Mouse (Mus musculus) CH12.LX (cell line): ENCODE data around the gene Nrn1. TPM values are rescaled to one million over a fixed set of nuclear protein-coding genes. Genes with fewer than 3 reads are reported as not detected.
A peak's percentile ranks its signal among the peaks of the same experiment; 100 is the strongest.

Experiments
- DNase-seq: peaks from one replicate; pipeline ENCODE4 v3.0.0-alpha.2; 2013; ENCODE audit errors: extremely low read depth
- H3K27ac ChIP-seq: 2 replicates; pipeline ENCODE4 v1.5.1; 2012; ENCODE audit warnings: low read depth, mild to moderate bottlenecking, control low read depth, moderate library complexity; ENCODE audit not compliant: insufficient read depth
- H3K27me3 ChIP-seq: replicated peaks from 2 replicates; pipeline ENCODE3; 2012; ENCODE audit warnings: inconsistent platforms
- H3K36me3 ChIP-seq, 2 experiments: replicated peaks in 1 of 2; 2 replicates each; pipeline versions ENCODE3 to v1.6.1; 2012; ENCODE audit warnings: inconsistent platforms in 1 of 2, low read length in 1 of 2, mild to moderate bottlenecking in 1 of 2, mixed read lengths in 1 of 2, moderate library complexity in 1 of 2; ENCODE audit not compliant: control insufficient read depth in 1 of 2, insufficient read depth in 1 of 2
- H3K4me1 ChIP-seq, 2 experiments: 2 replicates each; pipeline ENCODE4 v1.6.1; 2012; ENCODE audit warnings: inconsistent platforms in 1 of 2, moderate library complexity in 1 of 2; ENCODE audit not compliant: insufficient read depth in 2 of 2, control insufficient read depth in 1 of 2
- H3K4me2 ChIP-seq: 2 replicates; pipeline ENCODE4 v1.6.1; 2012; ENCODE audit warnings: low read depth, mild to moderate bottlenecking, control low read depth; ENCODE audit not compliant: poor library complexity, insufficient read depth, severe bottlenecking
- H3K4me3 ChIP-seq, 3 experiments: fragments of 150-350 bp in 1 of 3; sonication (generic) in 1 of 3; replicated peaks in 1 of 3; 2 replicates each; pipeline versions ENCODE3 to v1.5.1; 2011 to 2012; ENCODE audit warnings: low read depth in 2 of 3, low read length in 2 of 3, mild to moderate bottlenecking in 2 of 3, moderate library complexity in 2 of 3, control low read depth in 1 of 3, improper control_type of control experiment in 1 of 3, inconsistent platforms in 1 of 3, mixed read lengths in 1 of 3; ENCODE audit not compliant: poor library complexity in 1 of 3
- H3K79me2 ChIP-seq: replicated peaks from 2 replicates; pipeline ENCODE4 v1.6.1; 2012; ENCODE audit warnings: mild to moderate bottlenecking, moderate library complexity; ENCODE audit not compliant: control insufficient read depth, poor library complexity, insufficient read depth, severe bottlenecking; ENCODE audit errors: extremely low read depth
- H3K9ac ChIP-seq: 2 replicates; pipeline ENCODE4 v1.6.1; 2012; ENCODE audit warnings: low read depth, mild to moderate bottlenecking, control low read depth, moderate library complexity; ENCODE audit not compliant: insufficient read depth
- H3K9me3 ChIP-seq: replicated peaks from 2 replicates; pipeline ENCODE3; 2012; ENCODE audit warnings: low read length, inconsistent platforms, mixed read lengths
- BHLHE40 ChIP-seq: IDR thresholded peaks from 2 replicates; pipeline ENCODE4 v1.6.1; 2011; ENCODE audit warnings: mild to moderate bottlenecking, low read depth, low read length, improper control_type of control experiment
- CTCF ChIP-seq, 2 experiments: IDR thresholded peaks in 1 of 2; conservative IDR thresholded peaks in 1 of 2; 2 replicates each; pipeline ENCODE4 v1.5.1; 2011 to 2012; ENCODE audit warnings: low read depth in 2 of 2, low read length in 2 of 2, improper control_type of control experiment in 1 of 2, inconsistent platforms in 1 of 2, mild to moderate bottlenecking in 1 of 2, moderate library complexity in 1 of 2
- GABPA ChIP-seq: IDR thresholded peaks from 2 replicates; pipeline ENCODE4 v1.6.1; 2012; ENCODE audit warnings: low read depth, low read length, improper control_type of control experiment, inconsistent platforms; ENCODE audit not compliant: insufficient replicate concordance
- JUN ChIP-seq: IDR thresholded peaks from 2 replicates; pipeline ENCODE4 v1.6.1; 2011; ENCODE audit warnings: low read depth, mild to moderate bottlenecking, low read length, improper control_type of control experiment, moderate library complexity; ENCODE audit not compliant: insufficient read depth
- JUND ChIP-seq: conservative IDR thresholded peaks from 2 replicates; pipeline ENCODE4 v1.6.1; 2011; ENCODE audit warnings: low read depth, low read length, improper control_type of control experiment
- MAFK ChIP-seq: IDR thresholded peaks from 2 replicates; pipeline ENCODE4 v1.6.1; 2011; ENCODE audit warnings: low read length, improper control_type of control experiment; ENCODE audit not compliant: insufficient replicate concordance
- MAX ChIP-seq: IDR thresholded peaks from 2 replicates; pipeline ENCODE4 v1.6.1; 2011; ENCODE audit warnings: low read length, improper control_type of control experiment
- PAX5 ChIP-seq: IDR thresholded peaks from 2 replicates; pipeline ENCODE4 v1.6.1; 2012; ENCODE audit warnings: low read length, inconsistent platforms, mixed read lengths
- POLR2A ChIP-seq: IDR thresholded peaks from 2 replicates; pipeline ENCODE4 v1.6.1; 2011; ENCODE audit warnings: low read depth, mild to moderate bottlenecking, improper control_type of control experiment, low read length
- POLR2AphosphoS2 ChIP-seq: IDR thresholded peaks from 2 replicates; pipeline ENCODE4 v1.6.1; 2011; ENCODE audit warnings: low read depth, low read length, improper control_type of control experiment
- SIN3A ChIP-seq: IDR thresholded peaks from 2 replicates; pipeline ENCODE4 v1.6.1; 2012; ENCODE audit warnings: low read length, improper control_type of control experiment, inconsistent platforms
- USF2 ChIP-seq: conservative IDR thresholded peaks from 2 replicates; pipeline ENCODE4 v1.6.1; 2011; ENCODE audit warnings: low read depth, low read length, improper control_type of control experiment
- ZC3H11A ChIP-seq: IDR thresholded peaks from 2 replicates; pipeline ENCODE4 v1.6.1; 2012; ENCODE audit warnings: low read depth, mild to moderate bottlenecking, inconsistent platforms, low read length, improper control_type of control experiment
- ZKSCAN1 ChIP-seq: IDR thresholded peaks from 2 replicates; pipeline ENCODE4 v1.6.1; 2012; ENCODE audit warnings: low read depth, inconsistent platforms, low read length, improper control_type of control experiment, borderline replicate concordance
- dilution Hi-C: fragments of 300-500 bp; cut with MboI; formaldehyde crosslinking; loops from 2 replicates; pipeline ENCODE4 v1.14.3; 2020; ENCODE audit warnings: low sequenced_read_pairs; ENCODE audit not compliant: extremely low pct_unique_long_range_greater_than_20kb, extremely low pct_ligation_motif_present
- in situ Hi-C: fragments of 300-500 bp; cut with MboI; formaldehyde crosslinking; loops from 3 replicates; pipeline ENCODE4 v1.14.3; 2019; ENCODE audit warnings: low sequenced_read_pairs, low pct_ligation_motif_present, low pct_unique_long_range_greater_than_20kb, mixed read lengths
- polyA plus RNA-seq: library from polyadenylated mRNA; unstranded; fragments of >175 nt; gene quantifications from 2 replicates; pipeline ENCODE4 v1.2.1, GENCODE M21; 2012; ENCODE audit warnings: low read depth; ENCODE audit not compliant: insufficient read length
- total RNA-seq, 2 experiments: library from RNA; depleted of rRNA; stranded (reverse); fragments of 300-350 nt in 1 of 2; fragments of >200 nt in 1 of 2; gene quantifications; 2 replicates each; pipeline ENCODE4 v1.2.3; 2012 to 2014

Gene Nrn1
- total RNA-seq (2012; rRNA removed) (not detected in 2 replicates), total RNA-seq (2014; rRNA removed) (not detected in 2 replicates), polyA plus RNA-seq (not detected in 2 replicates)

- Histone ChIP-seq H3K36me3 (no peaks in the 10 kb centered on the region), H3K4me3 (peak within 1 kb of the TSS in 1 of 3 experiments; percentile 26), H3K9ac (no peak within 1 kb of the TSS), H3K27ac (no peak within 1 kb of the TSS), H3K4me2 (peak within 1 kb of the TSS; percentile 43; the same call in 1 of the 2 replicates), H3K4me1 (no peaks in the 10 kb centered on the region), H3K27me3 (no peaks in the 10 kb centered on the region), H3K9me3 (no peaks in the 10 kb centered on the region), H3K79me2 (no peaks in the 10 kb centered on the region)
- dilution Hi-C loops (no loop called here), in situ Hi-C loops (no loop called here)
- no peak for DNase-seq
- TF ChIP-seq ZC3H11A (no peak), MAX (no peak), PAX5 (no peak), JUND (no peak), JUN (no peak), POLR2A (no peak), CTCF (conservative IDR thresholded peaks at IDR 0.05 in 1 of 2, IDR thresholded peaks at IDR 0.05 in 1 of 2; ENCODE audit: low read depth in 2 of 2, low read length in 2 of 2) (no peak), GABPA (no peak), POLR2AphosphoS2 (no peak), SIN3A (no peak)
Observed at GRCm38 (mm10) chr13:36734731-36735571, at the start of gene Nrn1. TSS of gene Nrn1 (minus strand) at chr13:36735131.

- Histone ChIP-seq H3K36me3 (no peaks in the 10 kb centered on the region), H3K9me3 (no peaks in the 10 kb centered on the region), H3K4me1 (no peaks in the 10 kb centered on the region)
- in situ Hi-C loops, result loop anchor here (25.0 kb wide), 1 partner anchor 533 kb away; no protein-coding TSS in a partner anchor
- no peak for TF ChIP-seq CTCF (conservative IDR thresholded peaks at IDR 0.05 in 1 of 2, IDR thresholded peaks at IDR 0.05 in 1 of 2; ENCODE audit: low read depth in 2 of 2, low read length in 2 of 2)
- TF ChIP-seq GABPA, result no peak
- TF ChIP-seq BHLHE40, result no peak
- no peak for TF ChIP-seq MAFK
- no peak for TF ChIP-seq ZKSCAN1
- no peak for TF ChIP-seq PAX5
- TF ChIP-seq USF2, result no peak
- TF ChIP-seq, all 38 proteins: peak for 0
- Histone ChIP-seq H3K4me2 (no peak overlapping the region), H3K27me3 (no peaks in the 10 kb centered on the region), H3K79me2 (no peaks in the 10 kb centered on the region), H3K27ac (no peak overlapping the region), H3K4me3 (no peak overlapping the region), H3K9ac (no peak overlapping the region)
- DNase-seq, result no peak
- dilution Hi-C loops, result no loop called here
Observed at GRCm38 (mm10) chr13:36779626-36780025, 44.7 kb upstream of the Nrn1 start.
